Mouse (Mus musculus) inflammation-experienced regulatory T-cells, adult 6 months (primary cell): ENCODE data around the gene Olfr1191-ps1. TPM values are rescaled to one million over a fixed set of nuclear protein-coding genes. Genes with fewer than 3 reads are reported as not detected.
"Not testable (repeated sequence)": the region's sequence is repeated elsewhere in the genome, so short reads cannot be mapped to it uniquely, and the experiment has no call there.

Experiments used
- ATAC-seq: one replicate; pipeline ENCODE4 v1.8.0; 2017
- polyA plus RNA-seq, 3 experiments: library from polyadenylated mRNA; unstranded; fragments of 100-300 nt; shearing (Covaris generic); gene quantifications; one replicate each; pipeline ENCODE4 v1.2.1; 2017

The Olfr1191-ps1 gene
- not detected for polyA plus RNA-seq

DNA sequence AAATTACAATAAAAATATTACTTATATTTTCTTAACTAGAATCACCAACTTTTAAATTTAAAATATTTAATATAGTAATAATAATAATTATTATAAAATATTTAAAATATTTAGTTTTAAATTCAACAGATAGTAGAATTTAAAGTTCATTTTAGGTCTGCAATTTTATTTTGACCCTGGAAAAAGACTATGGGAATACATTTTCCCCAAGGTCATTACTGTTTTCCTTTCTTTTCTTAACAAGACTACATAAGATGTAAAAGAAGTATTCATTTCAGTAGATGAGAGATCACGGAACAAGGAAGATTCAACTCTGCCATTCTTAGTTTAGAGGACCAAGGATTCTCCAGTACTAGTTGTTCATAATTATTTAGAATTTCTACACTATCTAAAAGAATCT, at the start of gene Olfr1191-ps1:
Gene Olfr1191-ps1 (plus strand): TSS at position 301 of the 400 bp plus-strand sequence.
- ATAC-seq = not testable (repeated sequence)

- ATAC-seq = no peak
These were observed 7.9 kb downstream of the Olfr1191-ps1 start, which contains the start of gene Olfr1192-ps1 for GRCm38 (mm10) chr2:88648209-88648608. Olfr1192-ps1 (plus strand) TSS chr2:88648509.

DNA sequence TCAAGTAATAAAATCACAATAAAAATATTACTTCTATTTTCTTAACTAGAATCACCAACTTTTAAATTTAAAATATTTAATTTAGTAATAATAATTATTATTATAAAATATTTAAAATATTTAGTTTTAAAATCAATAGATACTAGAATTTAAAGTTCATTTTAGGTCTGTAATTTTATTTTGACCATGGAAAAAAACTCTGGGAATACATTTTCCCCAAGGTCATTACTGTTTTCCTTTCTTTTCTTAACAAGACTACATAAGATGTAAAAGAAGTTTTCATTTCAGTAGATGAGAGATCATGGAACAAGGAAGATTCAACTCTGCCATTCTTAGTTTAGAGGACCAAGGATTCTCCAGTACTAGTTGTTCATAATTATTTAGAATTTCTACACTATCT, 35.0 kb downstream of the Olfr1191-ps1 start, which contains the start of gene Olfr1193:
Gene Olfr1193 (plus strand): TSS at position 301 of the 400 bp plus-strand sequence.
- not testable (repeated sequence) for ATAC-seq

GRCm38 (mm10) chr2:88689087-88689486, 48.7 kb downstream of the Olfr1191-ps1 start, which contains the start of gene Olfr1195:
Olfr1195 (minus strand) TSS chr2:88689187.
- no peak for ATAC-seq

Other genes starting within 250 kb of the Olfr1191-ps1 start
- gene Olfr1179, start 234.1 kb upstream of the Olfr1191-ps1 start, polyA plus RNA-seq = not detected
- gene Olfr1180, start 221.4 kb upstream of the Olfr1191-ps1 start, polyA plus RNA-seq = not detected
- not detected for gene Olfr1181, start 214.4 kb upstream of the Olfr1191-ps1 start, polyA plus RNA-seq
- not detected for gene Gm13757, start 191.4 kb upstream of the Olfr1191-ps1 start, polyA plus RNA-seq
- under 1 TPM in 1 of 3 experiments, not detected in 2; 0.13 TPM for gene Olfr1183, start 185.7 kb upstream of the Olfr1191-ps1 start, polyA plus RNA-seq
- gene Olfr1184, start 156.9 kb upstream of the Olfr1191-ps1 start, polyA plus RNA-seq = not detected
- not detected for gene Olfr1185-ps1, start 147.2 kb upstream of the Olfr1191-ps1 start, polyA plus RNA-seq
- not detected for gene Olfr1186, start 122.0 kb upstream of the Olfr1191-ps1 start, polyA plus RNA-seq
- gene Olfr1188, start 83.6 kb upstream of the Olfr1191-ps1 start, polyA plus RNA-seq = not detected
- gene Olfr1189, start 54.1 kb upstream of the Olfr1191-ps1 start, polyA plus RNA-seq = not detected
- under 1 TPM in 1 of 3 experiments, not detected in 2; 0.08 TPM for gene Olfr1192-ps1, start 8.0 kb downstream of the Olfr1191-ps1 start, polyA plus RNA-seq
- not detected for gene Olfr1193, start 35.1 kb downstream of the Olfr1191-ps1 start, polyA plus RNA-seq
- gene Olfr1195, start 48.6 kb downstream of the Olfr1191-ps1 start, polyA plus RNA-seq = under 1 TPM in 1 of 3 experiments, not detected in 2; 0.14 TPM
- not detected for gene Olfr1196, start 64.1 kb downstream of the Olfr1191-ps1 start, polyA plus RNA-seq
- not detected for gene Olfr1197, start 91.8 kb downstream of the Olfr1191-ps1 start, polyA plus RNA-seq
- gene Olfr1198, start 110.8 kb downstream of the Olfr1191-ps1 start, polyA plus RNA-seq = not detected
- not detected for gene Olfr1199, start 119.9 kb downstream of the Olfr1191-ps1 start, polyA plus RNA-seq
- not detected for gene Olfr1200, start 129.9 kb downstream of the Olfr1191-ps1 start, polyA plus RNA-seq
- not detected for gene Olfr1201, start 152.5 kb downstream of the Olfr1191-ps1 start, polyA plus RNA-seq
- gene Olfr1202, start 174.0 kb downstream of the Olfr1191-ps1 start, polyA plus RNA-seq = not detected
- gene Olfr1205, start 189.2 kb downstream of the Olfr1191-ps1 start, polyA plus RNA-seq = not detected
- gene Olfr1204, start 208.8 kb downstream of the Olfr1191-ps1 start, polyA plus RNA-seq = not detected
- under 1 TPM in 1 of 3 experiments, not detected in 2; 0.62 TPM for gene Olfr1206, start 222.7 kb downstream of the Olfr1191-ps1 start, polyA plus RNA-seq